7 mouse cellular contexts compared by ENCODE assay signal in the genomic region with DNA sequence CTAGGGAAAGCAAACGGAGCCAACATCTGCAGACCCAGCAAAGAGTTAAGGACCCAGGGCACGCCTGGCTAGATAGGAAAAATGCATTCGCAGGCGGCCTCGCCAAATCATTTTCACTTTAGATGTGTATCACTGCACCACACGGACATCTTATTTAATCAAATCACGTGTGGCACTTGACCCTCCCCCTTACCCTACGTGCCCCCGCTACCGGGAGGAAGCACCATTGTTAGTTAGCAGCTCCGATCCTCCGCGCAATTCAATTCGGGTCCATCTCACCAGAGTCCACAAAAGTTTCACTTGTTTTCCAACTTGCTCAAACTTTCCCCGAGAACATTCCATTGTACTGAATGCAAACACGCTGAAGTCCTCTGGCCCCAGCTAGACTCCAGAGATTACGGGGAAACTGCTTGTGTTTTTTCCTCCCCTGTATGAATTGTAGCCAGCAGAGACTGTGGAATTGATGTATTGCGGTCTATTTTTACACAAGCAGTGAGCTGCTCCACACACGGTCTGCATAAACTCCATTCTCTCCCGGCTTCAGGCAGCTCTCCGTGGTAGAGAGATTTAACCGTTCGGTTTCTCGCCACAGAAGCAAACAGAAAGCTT. TPM values are rescaled to one million over a fixed set of nuclear protein-coding genes. Genes with fewer than 3 reads are reported as not detected.
DNase-seq lines count a peak whose midpoint lies in the region; ATAC-seq lines count a peak whose summit lies in the region.

No protein-coding gene starts in this region.

- 2% methylated on average over 24 of the region's 24 CpGs for WGBS in embryonic facial prominence, embryonic 10.5 days
- under 1% methylated on average over 24 of the region's 24 CpGs for WGBS in intestine, embryonic 16.5 days
- 2% methylated on average over 24 of the region's 24 CpGs for WGBS in limb, embryonic 12.5 days
- 1% methylated on average over 24 of the region's 24 CpGs for WGBS in midbrain, embryonic 11.5 days

- H3K27ac ChIP-seq in embryonic facial prominence, embryonic 10.5 days (replicated peaks): peak overlapping the region; percentile 81
- peak overlapping the region; percentile 88 for H3K27ac ChIP-seq in intestine, embryonic 16.5 days (ENCODE audit: low read length)
- H3K27ac ChIP-seq in limb, embryonic 12.5 days: peak overlapping the region; percentile 87
- peak overlapping the region; percentile 74 for H3K27ac ChIP-seq in midbrain, embryonic 11.5 days (ENCODE audit: low read depth, low read length)

- DNase-seq in adrenal gland, postnatal 4 days (ENCODE audit: low spot score in 2 of 2): peak; percentile 12 to 31
- DNase-seq in embryonic facial prominence, embryonic 10.5 days (ENCODE audit: low spot score): peak; percentile 66
- peak; percentile 65 to 77 for DNase-seq in heart, adult 18-20 months
- peak; percentile 95 for DNase-seq in midbrain, embryonic 11.5 days (ENCODE audit: low spot score, missing footprints)
- DNase-seq in right cerebral cortex, postnatal 4 days: peak; percentile 19

- H3K4me1 ChIP-seq in embryonic facial prominence, embryonic 10.5 days: peaks cover 11% of the 10 kb centered on the region
- H3K4me1 ChIP-seq in intestine, embryonic 16.5 days (ENCODE audit: control insufficient read depth, insufficient read depth, low read length): peaks cover 8% of the 10 kb centered on the region
- H3K4me1 ChIP-seq in limb, embryonic 12.5 days (replicated peaks): peaks cover 14% of the 10 kb centered on the region
- H3K4me1 ChIP-seq in midbrain, embryonic 11.5 days (ENCODE audit: control insufficient read depth, insufficient read depth, low read length): peaks cover 9% of the 10 kb centered on the region

- ATAC-seq in intestine, embryonic 16.5 days: peak; percentile 71
- ATAC-seq in limb, embryonic 12.5 days (ENCODE audit: insufficient number of reproducible peaks, insufficient read depth, low FRiP score, low TSS enrichment, low read depth): 0 out of 2 replicates have a peak, but pooled peaks have one; percentile 52
- peak; percentile 90 for ATAC-seq in midbrain, embryonic 11.5 days (ENCODE audit: low FRiP score)

- no peaks in the 10 kb centered on the region for H3K36me3 ChIP-seq in embryonic facial prominence, embryonic 10.5 days (replicated peaks)
- H3K36me3 ChIP-seq in intestine, embryonic 16.5 days (ENCODE audit: control insufficient read depth, insufficient read depth, low read length): no peaks in the 10 kb centered on the region
- H3K36me3 ChIP-seq in limb, embryonic 12.5 days: no peaks in the 10 kb centered on the region
- H3K36me3 ChIP-seq in midbrain, embryonic 11.5 days (ENCODE audit: control insufficient read depth, insufficient read depth, low read length): no peaks in the 10 kb centered on the region

- no peaks in the 10 kb centered on the region for H3K27me3 ChIP-seq in embryonic facial prominence, embryonic 10.5 days (replicated peaks; ENCODE audit: low read depth, poor library complexity, severe bottlenecking)
- no peaks in the 10 kb centered on the region for H3K27me3 ChIP-seq in intestine, embryonic 16.5 days (replicated peaks; ENCODE audit: control insufficient read depth, insufficient read depth, low read length)
- no peaks in the 10 kb centered on the region for H3K27me3 ChIP-seq in limb, embryonic 12.5 days
- H3K27me3 ChIP-seq in midbrain, embryonic 11.5 days (ENCODE audit: control insufficient read depth, insufficient read depth, low read length): no peaks in the 10 kb centered on the region

- H3K9ac ChIP-seq in intestine, embryonic 16.5 days (ENCODE audit: low read depth, low read length): peak overlapping the region; percentile 70
- H3K9ac ChIP-seq in limb, embryonic 12.5 days (replicated peaks): peak overlapping the region; percentile 63
- peak overlapping the region; percentile 69 for H3K9ac ChIP-seq in midbrain, embryonic 11.5 days (ENCODE audit: low read length)

- H3K4me2 ChIP-seq in intestine, embryonic 16.5 days (ENCODE audit: low read depth, low read length): peak overlapping the region; percentile 75
- peak overlapping the region; percentile 64 for H3K4me2 ChIP-seq in limb, embryonic 12.5 days
- peak overlapping the region; percentile 65 for H3K4me2 ChIP-seq in midbrain, embryonic 11.5 days

- H3K4me3 ChIP-seq in embryonic facial prominence, embryonic 10.5 days: peak overlapping the region; percentile 65
- H3K4me3 ChIP-seq in intestine, embryonic 16.5 days (ENCODE audit: low read length): peak overlapping the region; percentile 67
- peak overlapping the region; percentile 55 for H3K4me3 ChIP-seq in limb, embryonic 12.5 days (replicated peaks)
- H3K4me3 ChIP-seq in midbrain, embryonic 11.5 days (ENCODE audit: low read depth, low read length): peak overlapping the region; percentile 44

- H3K9me3 ChIP-seq in embryonic facial prominence, embryonic 10.5 days: no peaks in the 10 kb centered on the region
- no peaks in the 10 kb centered on the region for H3K9me3 ChIP-seq in intestine, embryonic 16.5 days (ENCODE audit: control insufficient read depth, low read length)
- H3K9me3 ChIP-seq in limb, embryonic 12.5 days: no peaks in the 10 kb centered on the region
- H3K9me3 ChIP-seq in midbrain, embryonic 11.5 days (ENCODE audit: control insufficient read depth, low read length): no peaks in the 10 kb centered on the region

RNA-seq across cellular contexts. Expression of a gene that starts 14.9 kb away (rescaled TPM):
- 10 to 100 TPM; 12.4 to 21.8 TPM for total RNA-seq in adrenal gland, postnatal 4 days (2021)
- 1.2 and 2.6 TPM in 2 replicates for polyA plus RNA-seq in embryonic facial prominence, embryonic 10.5 days (2016; fragmentation: Nextera tagmentation; extraction: Ambion mirVana)
- total RNA-seq in heart, adult 18-20 months (2021): 100 to 1,000 TPM in 1 of 2 experiments, 10 to 100 TPM in 1; 99.6 to 126 TPM
- 8.9 and 10.5 TPM in 2 replicates for polyA plus RNA-seq in intestine, embryonic 16.5 days (2015; fragmentation: Nextera tagmentation; extraction: Ambion mirVana)
- 4.8 and 6.5 TPM in 2 replicates for polyA plus RNA-seq in limb, embryonic 12.5 days (2016; fragmentation: Nextera tagmentation; extraction: Ambion mirVana)
- 2.6 and 3.3 TPM in 2 replicates for polyA plus RNA-seq in midbrain, embryonic 11.5 days (2014; fragmentation: Nextera tagmentation; extraction: Ambion mirVana)

Comparison
In these comparisons a context has a peak if more than half of its experiments do, and no peak if none do; other contexts are left out.
1. Peak in every context shown above with its lines: DNase-seq, ATAC-seq, H3K4me3 ChIP-seq and H3K27ac ChIP-seq.
2. DNase-seq: peak in every context shown above with its lines; median percentile 95 in midbrain, embryonic 11.5 days; 71 in heart, adult 18-20 months; 66 in embryonic facial prominence, embryonic 10.5 days; 22 in adrenal gland, postnatal 4 days; 19 in right cerebral cortex, postnatal 4 days.